Mouse (Mus musculus) fibroblast of lung, adult 2 months (primary cell): ENCODE data around the gene Pcx.

Source experiments
- DNase-seq: peaks from one replicate; pipeline ENCODE4 v3.0.0-alpha.2; 2011; ENCODE audit warnings: low read depth

Gene Pcx

GRCm38 (mm10) chr19:4548305-4548883, 38.1 kb downstream of the Pcx start:
- no peak for DNase-seq

GRCm38 (mm10) chr19:4554248-4554647, 44.0 kb downstream of the Pcx start:
- DNase-seq: no peak

DNA sequence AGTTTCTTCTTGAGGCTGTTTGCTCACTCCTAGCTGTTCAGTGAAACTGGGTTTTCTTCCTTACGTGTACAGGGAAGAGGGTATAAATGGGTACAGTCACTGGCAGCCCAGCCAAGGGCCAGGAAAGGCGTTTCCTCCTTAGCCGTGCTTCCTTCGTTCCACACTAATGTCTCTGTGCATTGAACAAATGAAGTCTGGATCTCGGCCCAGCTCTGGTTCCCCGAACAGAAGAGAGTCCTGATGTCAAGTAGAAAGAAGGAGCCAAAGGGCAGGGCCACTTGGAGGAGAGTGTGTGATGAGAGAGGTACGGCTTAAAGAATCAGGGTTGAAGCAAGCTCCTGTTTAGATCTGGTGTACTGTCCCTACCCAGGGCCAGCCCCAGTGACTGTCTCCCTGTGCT, 44.8 kb downstream of the Pcx start:
- DNase-seq: no peak

GRCm38 (mm10) chr19:4556787-4557186, 46.5 kb downstream of the Pcx start:
- DNase-seq: no peak

DNA sequence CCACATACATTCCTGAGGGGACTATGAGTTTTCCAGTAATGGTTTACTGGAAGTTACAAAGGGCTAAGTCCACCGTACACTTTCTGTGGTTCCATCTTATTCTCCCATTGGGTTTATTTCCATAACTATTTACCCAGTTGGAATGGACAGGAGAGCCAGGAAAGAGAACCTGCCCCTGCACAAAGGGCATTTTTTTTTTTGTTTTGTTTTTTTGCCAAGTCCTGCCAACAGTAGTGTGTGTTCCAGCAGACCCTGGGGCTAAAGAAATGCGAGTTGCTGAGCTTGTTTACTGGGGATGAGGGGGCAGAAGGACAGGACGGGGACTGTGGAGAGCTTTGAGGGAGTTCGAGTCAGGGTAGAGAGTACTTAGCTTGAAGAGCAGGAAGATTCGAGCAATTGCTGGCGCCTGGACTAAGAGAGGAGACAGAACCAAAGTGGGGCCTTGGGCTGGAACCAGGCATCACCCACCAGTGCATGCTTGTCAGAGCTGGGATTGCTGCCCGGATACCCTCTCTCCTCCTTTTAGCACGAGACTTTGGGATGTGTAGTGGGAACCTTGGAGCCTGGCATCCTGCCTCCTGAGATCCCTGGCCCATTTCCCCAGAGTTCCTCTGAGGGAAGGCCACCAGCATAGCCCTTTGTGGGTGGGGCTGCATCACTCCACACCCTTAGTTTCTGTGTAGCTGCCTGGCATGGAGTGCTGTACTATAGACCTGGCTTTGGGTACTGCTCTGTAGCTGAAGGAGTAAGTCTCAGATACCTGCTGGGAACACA, 47.7 kb downstream of the Pcx start:
- no peak for DNase-seq

GRCm38 (mm10) chr19:4558570-4558955, 48.3 kb downstream of the Pcx start:
- DNase-seq: no peak

DNA sequence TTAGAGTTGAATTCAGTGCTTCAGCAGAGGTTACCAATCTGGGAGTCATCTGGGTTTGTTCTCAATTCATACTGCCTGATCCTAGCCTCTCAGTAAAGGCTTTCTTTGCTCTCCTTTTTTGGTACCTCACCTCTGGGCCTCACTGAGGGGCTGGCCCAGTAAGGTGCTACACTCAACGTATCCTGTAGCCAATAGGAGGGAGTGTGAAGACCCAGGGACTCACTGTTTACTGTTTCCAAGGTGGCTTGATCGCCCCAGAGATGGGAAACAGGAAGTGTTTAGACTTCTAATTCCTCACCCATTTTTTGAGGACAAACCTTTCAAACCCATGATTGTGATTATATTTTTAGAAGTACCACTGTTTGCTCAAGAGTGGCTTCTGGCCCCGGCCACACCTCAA, 48.7 kb downstream of the Pcx start:
- no peak for DNase-seq

DNA sequence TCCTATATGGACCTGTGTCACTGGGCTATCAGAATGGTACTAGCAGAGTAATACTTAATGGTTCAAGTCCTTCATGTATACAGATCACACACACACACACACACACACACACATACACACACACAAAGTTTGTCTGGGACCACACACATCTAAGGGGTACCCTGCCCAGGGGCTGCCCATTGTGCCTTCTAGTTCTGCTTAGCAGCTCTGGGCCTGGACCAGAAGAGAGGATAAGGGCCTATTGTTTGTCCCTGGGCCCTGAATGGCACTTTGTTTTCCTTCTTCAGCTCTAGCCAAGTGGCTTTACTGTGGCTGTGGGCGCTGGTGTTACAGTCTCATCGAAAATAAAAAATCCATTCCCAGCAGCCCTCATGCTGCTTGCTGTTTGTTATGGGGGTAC, 49.3 kb downstream of the Pcx start:
- no peak for DNase-seq

- DNase-seq: no peak
These were observed 49.9 kb downstream of the Pcx start for GRCm38 (mm10) chr19:4560205-4560604.

- DNase-seq: no peak
These were observed 55.4 kb downstream of the Pcx start for GRCm38 (mm10) chr19:4565678-4566077.

DNA sequence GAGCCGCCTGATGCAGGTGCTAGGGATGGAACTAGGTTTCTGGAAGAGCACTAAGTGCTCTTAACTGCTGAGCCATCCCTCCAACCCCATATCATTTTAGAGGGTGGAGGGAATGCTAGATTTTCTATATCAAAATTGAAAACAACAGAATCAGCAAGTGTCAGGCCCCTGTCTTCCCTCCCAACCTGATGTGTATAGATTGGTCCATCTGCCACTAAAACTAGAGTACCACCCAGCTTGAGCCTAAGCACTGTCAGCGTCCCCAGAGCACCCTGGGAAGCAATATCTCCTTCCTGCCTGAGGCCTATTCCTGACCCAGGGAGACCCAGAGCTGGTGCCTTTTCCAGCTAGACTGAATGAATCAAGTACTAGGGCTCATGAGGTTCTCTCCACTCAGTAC, 56.6 kb downstream of the Pcx start:
- no peak for DNase-seq

DNA sequence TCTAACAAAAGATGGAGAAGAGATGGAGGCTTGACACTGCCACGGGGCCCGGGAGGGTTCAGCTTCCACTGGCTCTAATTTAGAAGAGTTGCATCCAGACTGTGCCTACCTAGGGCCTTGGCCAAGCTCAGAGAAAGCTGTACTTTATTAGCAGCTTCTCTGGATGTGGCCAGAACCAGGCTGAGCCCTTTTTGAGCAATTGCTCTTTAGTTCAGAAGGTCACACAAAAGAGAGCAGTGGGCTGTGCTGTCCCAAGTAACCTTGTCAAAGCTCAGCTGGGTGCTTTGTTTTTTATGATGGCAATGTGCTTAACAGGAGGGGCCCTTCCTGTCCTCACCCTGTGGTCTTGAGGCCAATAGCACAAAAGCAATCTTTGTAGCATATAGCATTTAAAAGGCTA, 57.4 kb downstream of the Pcx start:
- no peak for DNase-seq

- no peak for DNase-seq
These were observed 58.6 kb downstream of the Pcx start for GRCm38 (mm10) chr19:4568832-4569231.

DNA sequence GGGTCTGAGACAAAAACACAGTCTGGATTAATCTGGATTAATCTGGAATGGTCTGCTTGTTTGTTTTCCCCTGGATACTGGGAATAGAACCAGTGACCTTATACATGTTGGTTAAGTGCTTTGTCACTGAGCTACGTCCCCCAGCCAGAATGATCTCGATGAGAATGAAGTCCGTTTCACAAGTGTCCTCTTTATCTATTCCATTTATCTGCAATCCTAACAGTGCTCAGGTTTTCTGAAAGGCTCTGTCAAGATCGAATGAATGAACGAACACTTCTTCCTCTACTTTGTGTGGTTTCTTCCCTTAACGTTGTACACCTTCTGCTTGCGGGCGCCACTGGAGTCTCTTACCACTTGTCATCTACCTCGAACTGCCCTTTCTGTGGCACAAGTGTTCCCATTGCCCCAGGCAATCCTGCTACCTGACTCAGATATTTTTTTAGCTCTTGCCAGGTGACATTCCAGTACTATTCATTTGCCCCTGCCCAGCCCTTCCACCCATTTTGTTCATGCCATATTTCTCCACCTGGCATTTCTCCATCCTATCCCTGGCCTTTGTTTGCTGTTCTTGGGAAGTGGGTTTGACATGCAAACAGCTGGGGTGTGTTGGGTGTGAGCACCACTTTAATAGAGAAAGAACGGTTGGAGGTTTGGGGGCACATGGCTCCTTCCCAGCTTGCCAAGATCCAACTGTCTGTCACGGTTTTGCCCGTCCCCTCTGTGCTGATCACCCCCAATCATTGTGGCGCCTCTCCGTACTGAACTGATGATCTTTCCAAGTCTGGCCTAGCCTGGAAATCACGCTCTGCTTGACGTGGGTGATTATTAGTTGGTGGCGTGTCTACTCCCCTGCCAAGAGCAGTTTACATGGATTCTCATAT, 59.3 kb downstream of the Pcx start:
- DNase-seq: no peak

GRCm38 (mm10) chr19:4570237-4570613, 60.0 kb downstream of the Pcx start:
- no peak for DNase-seq

DNA sequence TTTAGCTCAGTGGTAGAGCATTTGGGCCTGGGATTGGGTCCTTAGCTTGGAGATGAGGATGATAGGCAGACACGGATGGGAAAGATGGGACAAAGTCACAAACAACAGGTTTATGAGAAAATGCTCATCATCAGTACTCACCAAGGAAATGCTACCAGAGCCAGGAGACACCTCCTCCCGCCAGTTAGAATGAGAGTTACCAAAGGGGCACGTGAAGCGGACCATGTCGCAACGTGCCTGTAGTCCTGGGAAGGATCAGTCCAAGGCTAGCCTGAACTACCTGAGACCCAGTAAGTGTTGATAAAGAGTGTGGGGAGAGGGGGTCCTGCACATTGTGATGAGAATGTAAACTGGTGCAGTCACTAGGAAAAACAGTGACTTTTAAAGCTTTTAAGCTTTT, 60.5 kb downstream of the Pcx start:
- DNase-seq: no peak

DNA sequence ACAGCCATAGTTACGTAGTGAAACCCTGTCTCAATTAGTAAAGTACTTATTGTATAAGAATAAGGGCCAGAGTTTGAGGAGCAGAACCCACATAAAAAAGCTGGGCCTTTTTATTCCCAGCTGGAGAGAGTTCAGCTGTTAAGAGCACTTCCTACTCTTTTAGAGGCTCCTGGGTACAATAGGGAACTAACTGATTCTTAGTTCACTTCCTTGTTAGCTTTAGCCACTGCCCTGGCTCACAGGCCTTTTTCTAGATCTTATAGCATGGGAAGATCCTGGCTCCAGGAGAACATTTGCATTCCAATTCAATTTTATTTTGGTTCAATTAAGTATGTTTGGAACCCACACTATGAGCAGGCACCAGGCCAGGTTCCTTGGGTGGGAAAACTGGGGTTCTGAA, 61.4 kb downstream of the Pcx start:
- no peak for DNase-seq

DNA sequence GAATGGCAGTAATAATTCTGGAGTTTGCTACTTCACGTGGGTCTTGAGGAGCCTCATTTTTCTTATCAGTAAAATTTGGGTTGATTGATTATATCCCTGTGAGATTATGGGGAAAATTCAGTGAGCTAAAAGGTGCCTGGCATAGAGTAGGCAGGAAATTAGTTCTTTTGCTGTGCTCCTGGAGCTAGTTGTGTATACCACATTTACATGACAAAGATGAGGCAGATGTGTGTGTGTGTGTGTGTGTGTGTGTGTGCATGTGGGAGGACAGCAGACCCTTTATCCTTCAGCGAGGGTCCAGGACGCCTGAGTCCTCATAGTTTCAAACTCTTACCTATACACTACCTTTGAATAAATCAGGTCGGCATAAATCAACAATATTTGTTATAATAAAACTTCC, 61.8 kb downstream of the Pcx start:
- no peak for DNase-seq

- DNase-seq: no peak
These were observed 62.2 kb downstream of the Pcx start for GRCm38 (mm10) chr19:4572467-4572866.

GRCm38 (mm10) chr19:4573241-4573640, 63.0 kb downstream of the Pcx start:
- DNase-seq: no peak

- no peak for DNase-seq
These were observed 68.5 kb downstream of the Pcx start for GRCm38 (mm10) chr19:4578799-4579198.

DNA sequence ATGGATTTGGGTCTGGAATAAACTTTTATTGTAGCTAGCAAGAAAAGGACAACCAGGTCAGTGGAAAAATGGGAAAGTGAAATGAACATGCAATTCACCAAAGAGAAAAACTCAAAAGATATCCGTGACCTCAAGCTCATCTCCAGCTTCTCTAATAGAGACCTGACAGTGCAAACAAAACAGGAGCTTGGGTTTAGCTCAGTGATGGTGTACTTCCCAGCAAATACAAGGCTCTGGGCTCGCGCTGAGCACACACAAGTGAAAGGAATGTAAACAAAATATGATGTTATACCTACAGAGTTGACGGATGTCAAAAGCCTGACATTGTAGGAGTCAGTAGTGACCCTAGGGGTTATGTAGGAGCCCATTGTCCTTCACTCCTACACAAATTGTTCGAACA, 69.0 kb downstream of the Pcx start:
- DNase-seq: no peak

GRCm38 (mm10) chr19:4583856-4584255, 73.6 kb downstream of the Pcx start:
- no peak for DNase-seq
